Mouse (Mus musculus): ENCODE measurements around the gene A430078G23Rik.
A peak's percentile ranks its signal among the peaks of the same experiment; 100 is the strongest.

The A430078G23Rik gene

GRCm38 (mm10) chr8:3411085-3411484 lies 57.9 kb downstream of the A430078G23Rik start:
- DNase-seq (ENCODE audit: low spot score in 2 of 2), result no peak

- DNase-seq (ENCODE audit: low spot score in 2 of 2), result peak; percentile 36 to 41
Observed at GRCm38 (mm10) chr8:3411901-3412301, 58.7 kb downstream of the A430078G23Rik start.

- DNase-seq (ENCODE audit: low spot score in 2 of 2), result no peak
Observed at GRCm38 (mm10) chr8:3412816-3413215, 59.6 kb downstream of the A430078G23Rik start.

DNA sequence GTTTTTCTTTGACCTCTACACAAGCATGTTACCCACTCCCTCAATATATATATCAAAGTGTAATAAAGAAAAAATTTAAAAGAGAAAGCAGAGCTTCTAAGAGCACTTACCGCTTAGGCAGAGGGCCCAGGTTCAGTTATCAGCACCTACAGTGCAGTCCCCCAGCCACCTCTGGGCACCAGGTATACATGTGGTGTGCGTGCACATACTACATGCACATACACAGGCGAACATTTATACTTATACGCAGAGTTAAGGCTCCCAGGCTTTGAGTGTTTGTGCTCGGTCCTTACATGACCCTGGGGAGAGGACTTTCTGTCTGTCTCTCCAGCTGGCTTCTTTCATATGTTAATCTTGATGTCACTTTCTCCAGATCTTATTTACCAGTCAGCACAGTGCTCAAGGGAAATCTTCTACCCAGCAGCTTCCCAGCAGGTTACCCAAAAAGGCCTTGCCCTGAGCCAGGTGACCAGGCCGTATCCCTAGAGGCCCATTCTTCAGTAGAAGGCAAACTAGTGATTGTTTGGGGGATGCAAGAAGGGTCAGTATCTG lies 61.5 kb downstream of the A430078G23Rik start:
- no peak for DNase-seq (ENCODE audit: low spot score in 2 of 2)

DNA sequence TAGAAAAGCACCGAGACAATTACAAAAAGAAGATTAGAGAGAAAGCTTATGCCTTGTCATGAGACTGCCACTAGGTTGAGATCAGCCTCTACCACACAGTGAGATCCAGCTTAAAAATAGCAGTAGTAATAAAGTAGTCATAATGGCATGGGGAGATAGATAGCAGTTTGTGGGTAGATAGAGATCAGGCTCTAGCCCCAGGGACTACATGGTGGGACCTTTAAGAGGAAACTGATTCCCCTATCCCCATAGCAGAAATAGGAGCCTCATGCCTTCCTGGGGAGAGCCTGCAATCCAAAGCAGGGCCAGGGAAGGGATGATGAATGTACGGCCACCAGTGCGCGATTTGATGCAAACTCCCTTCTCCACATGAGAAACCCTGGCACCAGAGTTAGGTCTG lies 62.0 kb downstream of the A430078G23Rik start:
- DNase-seq (ENCODE audit: low spot score in 2 of 2), result no peak

GRCm38 (mm10) chr8:3415661-3416060 lies 62.4 kb downstream of the A430078G23Rik start:
- DNase-seq (ENCODE audit: low spot score in 2 of 2), result no peak

DNA sequence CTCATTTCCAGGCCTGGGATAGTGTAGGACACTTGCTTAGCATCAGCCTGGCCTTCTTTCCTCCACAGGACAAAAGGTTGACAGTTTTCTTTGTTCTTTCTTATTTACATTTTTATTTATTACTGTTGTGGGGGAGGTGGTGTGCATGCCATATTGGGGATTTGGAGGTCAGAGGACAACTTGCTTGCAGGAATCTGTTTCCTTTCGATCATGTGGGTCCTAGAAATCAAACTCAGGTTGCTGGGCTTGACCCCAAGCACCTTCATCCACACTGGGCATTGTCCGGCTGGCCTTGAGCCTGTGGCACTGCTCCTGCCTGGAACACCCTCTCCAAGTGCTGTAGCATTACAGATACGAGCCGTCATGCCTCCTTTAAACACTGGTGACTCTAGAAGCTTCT lies 63.6 kb downstream of the A430078G23Rik start:
- no peak for DNase-seq (ENCODE audit: low spot score in 2 of 2)

GRCm38 (mm10) chr8:3417455-3417854 lies 64.2 kb downstream of the A430078G23Rik start:
- peak in 1 of 2 experiments; percentile 23 for DNase-seq (ENCODE audit: low spot score in 2 of 2)

DNA sequence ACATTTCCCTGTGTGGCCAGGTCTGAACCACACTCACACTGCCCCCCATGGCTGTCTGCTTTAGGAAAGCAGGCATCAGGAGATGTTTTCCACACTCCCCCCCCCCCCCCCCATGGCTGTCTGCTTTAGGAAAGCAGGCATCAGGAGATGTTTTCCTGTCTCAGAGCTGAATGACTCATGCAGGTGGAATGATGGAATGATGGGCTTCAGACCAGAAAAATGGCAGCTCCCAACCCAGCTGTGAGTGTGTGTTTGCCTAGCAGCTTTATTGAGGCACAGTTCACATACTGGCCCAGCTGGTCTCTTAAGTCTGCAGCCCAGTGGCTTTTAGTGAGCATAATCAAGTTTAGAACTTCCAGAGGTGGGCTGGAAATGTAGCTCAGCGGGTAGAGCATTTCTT lies 64.9 kb downstream of the A430078G23Rik start:
- peak in 1 of 2 experiments; percentile 36 for DNase-seq (ENCODE audit: low spot score in 2 of 2)

GRCm38 (mm10) chr8:3420105-3420706 lies 67.0 kb downstream of the A430078G23Rik start:
- no peak for DNase-seq (ENCODE audit: low spot score in 2 of 2)

GRCm38 (mm10) chr8:3421507-3421906 lies 68.3 kb downstream of the A430078G23Rik start:
- no peak for DNase-seq (ENCODE audit: low spot score in 2 of 2)

- DNase-seq (ENCODE audit: low spot score in 2 of 2), result peak; percentile 39 to 47
Observed at GRCm38 (mm10) chr8:3425217-3425616, 72.0 kb downstream of the A430078G23Rik start.

- DNase-seq (ENCODE audit: low spot score in 2 of 2), result no peak
Observed at GRCm38 (mm10) chr8:3426211-3426610, 73.0 kb downstream of the A430078G23Rik start.

DNA sequence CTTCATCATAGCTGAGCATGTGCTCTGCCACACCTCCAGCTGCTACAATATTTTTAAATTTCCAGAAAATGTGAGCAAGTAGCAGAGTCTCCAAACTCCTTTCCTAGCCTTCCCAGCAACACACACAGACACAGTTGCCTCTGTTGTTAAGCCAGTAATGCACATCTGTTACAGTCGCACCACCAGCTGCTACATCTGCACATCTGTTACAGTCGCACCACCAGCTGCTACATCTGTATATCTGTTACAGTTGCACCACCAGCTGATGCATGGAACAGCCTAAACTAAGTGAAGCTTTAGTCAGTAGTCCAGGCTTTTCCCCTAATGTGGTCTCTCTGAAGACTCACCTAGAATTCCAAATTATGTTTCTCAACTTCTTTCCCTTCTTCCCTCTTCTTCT lies 75.2 kb downstream of the A430078G23Rik start:
- DNase-seq (ENCODE audit: low spot score in 2 of 2), result no peak

- DNase-seq (ENCODE audit: low spot score in 2 of 2), result peak; percentile 83 to 88
Observed at GRCm38 (mm10) chr8:3429966-3430365, 76.8 kb downstream of the A430078G23Rik start.

- DNase-seq (ENCODE audit: low spot score in 2 of 2), result no peak
Observed at GRCm38 (mm10) chr8:3431113-3431512, 77.9 kb downstream of the A430078G23Rik start.

DNA sequence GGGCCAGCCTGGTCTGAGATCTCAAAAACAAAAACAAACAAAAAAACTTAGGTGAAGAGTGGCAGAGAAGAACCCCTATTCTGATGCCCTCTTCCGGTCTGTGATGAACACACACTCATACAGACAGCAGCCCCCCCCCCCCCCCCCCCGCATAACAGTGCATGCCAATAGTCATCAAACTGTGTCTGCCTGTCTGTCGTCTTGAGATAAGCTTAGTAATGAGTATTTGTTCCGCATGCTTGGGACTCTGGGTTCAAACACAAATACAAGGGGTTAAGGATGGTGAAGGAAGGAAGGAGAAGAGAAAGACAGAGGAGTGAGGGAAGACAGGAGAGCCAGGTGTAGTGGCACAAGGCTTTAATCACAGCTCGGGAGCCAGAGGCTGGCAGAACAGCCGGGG lies 83.3 kb downstream of the A430078G23Rik start:
- DNase-seq (ENCODE audit: low spot score in 2 of 2), result no peak

GRCm38 (mm10) chr8:3439510-3439909 lies 86.3 kb downstream of the A430078G23Rik start:
- no peak for DNase-seq (ENCODE audit: low spot score in 2 of 2)

Measured in urinary bladder, postnatal 36 days (tissue).